Mouse (Mus musculus) heart, embryonic 16.5 days (tissue): ENCODE data around the gene Pold1. TPM values are rescaled to one million over a fixed set of nuclear protein-coding genes. Genes with fewer than 3 reads are reported as not detected.
A peak's percentile ranks its signal among the peaks of the same experiment; 100 is the strongest.

Experiments
- ATAC-seq: fragments of 200-750 bp; cut with Nextera tagmentation; replicated peaks from 2 replicates; pipeline ENCODE4 v1.8.0; 2017; ENCODE audit warnings: moderate number of reproducible peaks; ENCODE audit not compliant: insufficient read depth, low FRiP score; ENCODE audit errors: extremely low read depth
- H3K27ac ChIP-seq: fragments of 300-500 bp; sonication (generic); 2 replicates; pipeline ENCODE4 v1.5.1; 2014; ENCODE audit warnings: mild to moderate bottlenecking, low read length, control low read depth, moderate library complexity
- H3K27me3 ChIP-seq: fragments of 300-500 bp; sonication (generic); 2 replicates; pipeline ENCODE4 v1.6.1; 2014; ENCODE audit warnings: low read length, mixed read lengths; ENCODE audit not compliant: control insufficient read depth, insufficient read depth
- H3K36me3 ChIP-seq: fragments of 300-500 bp; sonication (generic); 2 replicates; pipeline ENCODE4 v1.6.1; 2014; ENCODE audit not compliant: control insufficient read depth, insufficient read depth
- H3K4me1 ChIP-seq: fragments of 300-500 bp; sonication (generic); 2 replicates; pipeline ENCODE4 v1.6.1; 2014; ENCODE audit warnings: low read length, mixed read lengths; ENCODE audit not compliant: control insufficient read depth, insufficient read depth
- H3K4me2 ChIP-seq: fragments of 300-500 bp; sonication (generic); 2 replicates; pipeline ENCODE4 v1.6.1; 2014; ENCODE audit warnings: low read depth, mild to moderate bottlenecking, control low read depth, low read length
- H3K4me3 ChIP-seq: fragments of 300-500 bp; sonication (generic); 2 replicates; pipeline ENCODE4 v1.5.1; 2014; ENCODE audit warnings: mild to moderate bottlenecking, control low read depth, low read length
- H3K9ac ChIP-seq: fragments of 300-500 bp; sonication (generic); 2 replicates; pipeline ENCODE4 v1.6.1; 2014; ENCODE audit warnings: low read length, control low read depth
- H3K9me3 ChIP-seq: fragments of 300-500 bp; sonication (generic); replicated peaks from 2 replicates; pipeline ENCODE4 v1.6.1; 2016; ENCODE audit warnings: low read length; ENCODE audit not compliant: control insufficient read depth
- WGBS: fragments of 180-500 bp; shearing (Covaris S2); extraction: QIAGEN DNeasy Blood & Tissue Kit; methylation state at CpG from one replicate; pipeline ENCODE4 v1.1.7; 2014; 5-methylcytosine and 5-hydroxymethylcytosine counted together
- polyA plus RNA-seq: library from polyadenylated mRNA; unstranded; fragments of >200 nt; fragmentation: Nextera tagmentation; extraction: Ambion mirVana; gene quantifications from 2 replicates; pipeline ENCODE4 v1.2.1, GENCODE M21; 2015

The Pold1 gene
- polyA plus RNA-seq = 61.1 and 70.5 TPM in 2 replicates

GRCm38 (mm10) chr7:44548497-44549087, at the start of gene Pold1:
Gene Pold1, minus strand, starts transcription at chr7:44548849.
- Histone ChIP-seq H3K4me1 (peaks cover 16% of the 10 kb centered on the region), H3K9me3 (peaks cover 3% of the 10 kb centered on the region; the same call in 1 of the 2 replicates), H3K4me3 (peak within 1 kb of the TSS; percentile 69), H3K27me3 (no peaks in the 10 kb centered on the region), H3K27ac (peak within 1 kb of the TSS; percentile 68), H3K4me2 (peak within 1 kb of the TSS; percentile 75), H3K9ac (peak within 1 kb of the TSS; percentile 76), H3K36me3 (peaks cover 28% of the 10 kb centered on the region)
- peak; percentile 95 for ATAC-seq
- under 1% methylated on average over 43 of the region's 43 CpGs for WGBS

GRCm38 (mm10) chr7:44598336-44598735, 49.7 kb upstream of the Pold1 start:
- H3K4me1 ChIP-seq = no peaks in the 10 kb centered on the region
- no peaks in the 10 kb centered on the region for H3K9me3 ChIP-seq
- no peaks in the 10 kb centered on the region for H3K36me3 ChIP-seq
- 81% methylated on average over 11 of the region's 12 CpGs for WGBS
- H3K9ac ChIP-seq = no peak overlapping the region
- H3K4me2 ChIP-seq = no peak overlapping the region
- no peak for ATAC-seq
- no peak overlapping the region for H3K27ac ChIP-seq
- no peak overlapping the region for H3K4me3 ChIP-seq
- peaks cover 45% of the 10 kb centered on the region for H3K27me3 ChIP-seq

DNA sequence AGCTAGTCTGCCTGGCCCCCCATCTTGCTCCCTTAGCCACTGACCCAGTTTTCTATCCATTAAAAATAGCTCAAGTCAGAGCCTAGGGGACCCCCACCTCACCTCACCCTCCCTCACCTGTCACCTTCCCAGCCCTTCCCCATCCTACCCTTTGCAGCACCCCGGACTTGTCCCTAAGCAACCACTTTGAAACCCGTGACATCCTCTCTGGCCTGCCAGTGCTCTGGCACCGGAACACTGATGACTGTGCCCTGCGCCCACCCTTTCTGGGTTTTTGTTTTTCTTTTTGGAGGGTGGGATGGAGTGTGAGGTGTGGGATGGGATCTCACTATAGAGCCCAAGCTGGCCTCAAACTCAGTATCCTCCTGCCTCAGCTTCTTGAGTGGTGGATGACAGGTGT, 49.0 kb upstream of the Pold1 start:
- Histone ChIP-seq H3K27me3 (peaks cover 45% of the 10 kb centered on the region), H3K4me1 (no peaks in the 10 kb centered on the region), H3K27ac (no peak overlapping the region), H3K4me3 (no peak overlapping the region), H3K9me3 (no peaks in the 10 kb centered on the region), H3K4me2 (no peak overlapping the region), H3K9ac (no peak overlapping the region), H3K36me3 (no peaks in the 10 kb centered on the region)
- no peak for ATAC-seq
- 83% methylated on average over 4 of the region's 4 CpGs for WGBS

GRCm38 (mm10) chr7:44596996-44597538, 48.4 kb upstream of the Pold1 start:
- Histone ChIP-seq H3K4me3 (no peak overlapping the region), H3K9me3 (no peaks in the 10 kb centered on the region), H3K4me2 (no peak overlapping the region), H3K36me3 (no peaks in the 10 kb centered on the region), H3K4me1 (no peaks in the 10 kb centered on the region), H3K9ac (no peak overlapping the region), H3K27me3 (peaks cover 45% of the 10 kb centered on the region), H3K27ac (no peak overlapping the region)
- WGBS = 50% methylated on average over 5 of the region's 5 CpGs
- ATAC-seq = no peak

GRCm38 (mm10) chr7:44596051-44596450, 47.4 kb upstream of the Pold1 start:
- Histone ChIP-seq H3K4me1 (peaks cover 2% of the 10 kb centered on the region), H3K9me3 (no peaks in the 10 kb centered on the region), H3K9ac (no peak overlapping the region), H3K27ac (no peak overlapping the region), H3K4me2 (no peak overlapping the region), H3K27me3 (peaks cover 44% of the 10 kb centered on the region), H3K4me3 (no peak overlapping the region), H3K36me3 (no peaks in the 10 kb centered on the region)
- 89% methylated on average over 6 of the region's 6 CpGs for WGBS
- no peak for ATAC-seq

DNA sequence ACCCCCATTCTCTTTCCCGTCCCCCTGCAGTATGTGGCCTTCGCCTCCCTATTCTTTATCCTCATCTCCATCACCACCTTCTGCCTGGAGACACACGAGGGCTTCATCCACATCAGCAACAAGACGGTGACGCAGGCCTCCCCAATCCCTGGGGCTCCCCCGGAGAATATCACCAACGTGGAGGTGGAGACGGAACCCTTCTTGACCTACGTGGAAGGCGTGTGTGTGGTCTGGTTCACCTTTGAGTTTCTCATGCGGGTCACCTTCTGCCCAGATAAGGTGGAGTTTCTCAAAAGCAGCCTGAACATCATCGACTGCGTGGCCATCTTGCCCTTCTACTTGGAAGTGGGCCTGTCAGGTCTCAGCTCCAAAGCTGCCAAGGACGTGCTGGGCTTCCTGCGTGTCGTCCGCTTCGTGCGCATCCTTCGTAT, 46.5 kb upstream of the Pold1 start:
- Histone ChIP-seq H3K27me3 (peaks cover 46% of the 10 kb centered on the region), H3K4me2 (no peak overlapping the region), H3K4me1 (peaks cover 8% of the 10 kb centered on the region), H3K9ac (no peak overlapping the region), H3K27ac (no peak overlapping the region), H3K9me3 (no peaks in the 10 kb centered on the region), H3K36me3 (no peaks in the 10 kb centered on the region), H3K4me3 (no peak overlapping the region)
- 88% methylated on average over 20 of the region's 20 CpGs for WGBS
- no peak for ATAC-seq

DNA sequence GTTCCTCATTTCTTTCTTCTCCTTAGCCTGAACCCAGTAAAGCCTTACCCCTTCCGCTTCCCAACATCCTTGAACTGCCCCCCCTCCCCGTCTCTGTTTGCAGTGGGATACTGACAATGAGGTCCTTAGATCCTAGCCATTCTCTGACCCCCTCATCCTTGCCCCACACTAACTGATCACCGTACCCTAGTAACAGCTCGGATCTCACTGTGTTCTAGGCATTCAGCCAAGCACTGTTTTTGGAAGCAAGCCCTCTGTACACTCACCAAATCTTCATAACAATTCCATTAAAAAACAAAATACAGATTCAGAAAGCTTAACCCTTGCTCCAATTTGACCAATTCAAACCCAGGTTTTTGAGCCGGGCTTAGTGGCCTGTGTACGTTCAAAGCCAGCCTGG, 45.6 kb upstream of the Pold1 start:
- H3K9me3 ChIP-seq = no peaks in the 10 kb centered on the region
- no peak overlapping the region for H3K4me2 ChIP-seq
- no peak overlapping the region for H3K9ac ChIP-seq
- WGBS = 49% methylated on average over 6 of the region's 6 CpGs
- H3K27ac ChIP-seq = no peak overlapping the region
- H3K27me3 ChIP-seq = peaks cover 50% of the 10 kb centered on the region
- no peak overlapping the region for H3K4me3 ChIP-seq
- ATAC-seq = no peak
- H3K36me3 ChIP-seq = no peaks in the 10 kb centered on the region
- peaks cover 8% of the 10 kb centered on the region for H3K4me1 ChIP-seq

DNA sequence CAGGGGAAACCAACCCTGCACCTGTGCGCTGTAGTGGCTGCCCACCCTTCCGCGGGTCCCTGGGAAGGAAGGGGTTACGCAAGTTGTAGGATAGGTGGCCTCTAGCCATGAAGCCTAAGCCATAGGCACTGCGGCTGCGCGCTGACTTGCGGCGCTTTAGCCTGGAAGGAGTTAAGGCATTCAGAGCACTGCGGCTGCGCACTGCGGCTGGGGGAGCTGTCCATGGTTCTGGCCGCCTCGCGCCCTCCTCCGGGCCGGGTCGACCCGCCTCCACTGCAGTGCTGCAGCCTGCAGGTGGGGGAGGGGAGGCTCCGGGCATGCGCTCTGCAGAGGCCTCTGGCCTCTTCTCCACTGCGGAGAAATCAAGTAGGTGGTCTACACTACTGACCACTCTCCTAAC, 45.1 kb upstream of the Pold1 start:
- H3K4me1 ChIP-seq = peaks cover 9% of the 10 kb centered on the region
- no peak; the same call in 1 of the 2 replicates for ATAC-seq
- peaks cover 55% of the 10 kb centered on the region for H3K27me3 ChIP-seq

GRCm38 (mm10) chr7:44593051-44593450, 44.4 kb upstream of the Pold1 start:
- H3K27me3 ChIP-seq = peaks cover 63% of the 10 kb centered on the region
- 2% methylated on average over 15 of the region's 15 CpGs for WGBS
- no peak overlapping the region for H3K4me2 ChIP-seq
- no peaks in the 10 kb centered on the region for H3K36me3 ChIP-seq
- no peak overlapping the region for H3K4me3 ChIP-seq
- H3K9ac ChIP-seq = no peak overlapping the region
- H3K9me3 ChIP-seq = no peaks in the 10 kb centered on the region
- H3K4me1 ChIP-seq = peaks cover 12% of the 10 kb centered on the region
- no peak overlapping the region for H3K27ac ChIP-seq
- ATAC-seq = no peak

More for the DNA sequence above, 45.1 kb upstream of the Pold1 start:
- under 1% methylated on average over 22 of the region's 22 CpGs for WGBS
- Histone ChIP-seq H3K4me2 (no peak overlapping the region), H3K4me3 (no peak overlapping the region), H3K27ac (no peak overlapping the region), H3K9me3 (no peaks in the 10 kb centered on the region), H3K9ac (no peak overlapping the region), H3K36me3 (no peaks in the 10 kb centered on the region)
